Mouse (Mus musculus) heart, embryonic 15.5 days (tissue): ENCODE data around the gene Pik3cg. TPM values are rescaled to one million over a fixed set of nuclear protein-coding genes. Genes with fewer than 3 reads are reported as not detected.

ENCODE experiments used
- polyA plus RNA-seq: library from polyadenylated mRNA; unstranded; fragments of >200 nt; fragmentation: Nextera tagmentation; extraction: Ambion mirVana; gene quantifications from 2 replicates; pipeline ENCODE4 v1.2.1, GENCODE M21; 2015

Pik3cg gene
- polyA plus RNA-seq, 1 experiment from 2014 or later, result 1.3 TPM

Other genes with a start within 250 kb of the Pik3cg start
- 10.2 and 13.3 TPM in 2 replicates for gene Prkar2b, start 147.4 kb downstream of the Pik3cg start, polyA plus RNA-seq
- 2.6 and 3.2 TPM in 2 replicates for gene Ccdc71l, start 170.0 kb upstream of the Pik3cg start, polyA plus RNA-seq